Comparison of ENCODE assay signal across 9 mouse cellular contexts in genomic region chr13:24527812-24528531, GRCm38 (mm10). TPM values are rescaled to one million over a fixed set of nuclear protein-coding genes. Genes with fewer than 3 reads are reported as not detected.
DNase-seq lines count a peak whose midpoint lies in the region; ATAC-seq and TF ChIP-seq lines count a peak whose summit lies in the region.
"Had no signal": no experiment of that assay in that cellular context is flagged by ENCODE, and none has a peak within 500 bp of the region (broad histone marks: within the 10 kb centered on the region; RNA-seq: fewer than 3 reads in every experiment).

No protein-coding gene starts in this region.

- H3K4me1 ChIP-seq in megakaryocyte, embryonic 14.5 days = peaks cover 61% of the 10 kb centered on the region

- no peak overlapping the region for H3K27ac ChIP-seq in gastrocnemius, adult 2 months

- peak; percentile 52 for TF ChIP-seq CTCF in gastrocnemius, adult 2 months (IDR thresholded peaks at IDR 0.05)

- no peak for ATAC-seq in megakaryocyte, adult 5-6 weeks (ENCODE audit: poor library complexity, severe bottlenecking)

- peaks cover 68% of the 10 kb centered on the region for H3K36me3 ChIP-seq in megakaryocyte, embryonic 14.5 days (replicated peaks; ENCODE audit: low read length)

- DNase-seq in gastrocnemius, adult 2 months = no peak
- no peak for DNase-seq in gastrocnemius, postnatal 14 days
- peak; percentile 68 for DNase-seq in R1 (ENCODE audit: low read depth, low spot score)
- DNase-seq in naive thymus-derived CD4-positive, alpha-beta T cell, adult 2 months (ENCODE audit: low read depth) = peak; percentile 69
- no peak for DNase-seq in cerebellum, adult 9-11 months
- DNase-seq in yolk sac, embryonic 10.5 days (ENCODE audit: low spot score) = no peak
- DNase-seq: cerebellum, adult 11-12 months had no signal

- intact Hi-C loops in gastrocnemius, adult 2 months (cut with DNase I) = no loop called here
- intact Hi-C loops in gastrocnemius, postnatal 14 days (cut with DNase I; ENCODE audit: low total_unique reads) = loop anchor here (10.0 kb wide), 1 partner anchor 87 kb away; no protein-coding TSS in a partner anchor

- no peak overlapping the region for H3K4me3 ChIP-seq in gastrocnemius, adult 2 months
- peak overlapping the region; percentile 17 for H3K4me3 ChIP-seq in megakaryocyte, embryonic 14.5 days (replicated peaks)

- H3K9me3 ChIP-seq in megakaryocyte, embryonic 14.5 days = no peaks in the 10 kb centered on the region

- no peaks in the 10 kb centered on the region for H3K27me3 ChIP-seq in megakaryocyte, embryonic 14.5 days (replicated peaks)

RNA-seq across cellular contexts. Expression of gene Ripor2, which starts 54.0 kb away (rescaled TPM):
- 1 to 10 TPM; 3.7 to 6.1 TPM for total RNA-seq in gastrocnemius, adult 2 months (2021)
- 1 to 10 TPM; 5.3 to 8.4 TPM for total RNA-seq in gastrocnemius, postnatal 14 days (2021)
- 8.1 and 12.6 TPM in 2 replicates for polyA plus RNA-seq in megakaryocyte, embryonic 14.5 days (2012; ENCODE audit: insufficient read depth, low replicate concordance)
- 87.3 and 93.1 TPM in 2 replicates for total RNA-seq in megakaryocyte, adult 5-6 weeks (2015)
- 65.3 and 80.5 TPM in 2 replicates for total RNA-seq in megakaryocyte, adult 5-6 weeks (2017)

Comparison
In these comparisons a context has a peak if more than half of its experiments do, and no peak if none do; other contexts are left out.
1. DNase-seq: peak in R1 (single experiment) and naive thymus-derived CD4-positive, alpha-beta T cell, adult 2 months (single experiment); none in gastrocnemius, adult 2 months (single experiment), gastrocnemius, postnatal 14 days (single experiment), cerebellum, adult 9-11 months (single experiment) and yolk sac, embryonic 10.5 days (single experiment).
2. RNA of gene Ripor2, which starts 54.0 kb away (total RNA-seq): 65.3 to 93.1 TPM in megakaryocyte, adult 5-6 weeks; 5.3 to 8.4 TPM in gastrocnemius, postnatal 14 days and 3.7 to 6.1 TPM in gastrocnemius, adult 2 months; every median in the first group is over 4 times any median in the second.